Mouse (Mus musculus) gastrocnemius, adult 18-20 months (tissue): Measurements from ENCODE around the gene Rcc2. TPM values are rescaled to one million over a fixed set of nuclear protein-coding genes. Genes with fewer than 3 reads are reported as not detected.
A peak's percentile ranks its signal among the peaks of the same experiment; 100 is the strongest.

Experiments
- DNase-seq: peaks from one replicate; pipeline ENCODE4 v3.0.0; 2021; ENCODE audit warnings: low spot score
- total RNA-seq, 2 experiments: library from RNA; stranded (reverse); gene quantifications; 2 replicates each; pipeline ENCODE4 v1.2.3; 2021

Gene Rcc2
- total RNA-seq, 2 experiments from 2014 or later, result 7.2 to 8.9 TPM

DNA sequence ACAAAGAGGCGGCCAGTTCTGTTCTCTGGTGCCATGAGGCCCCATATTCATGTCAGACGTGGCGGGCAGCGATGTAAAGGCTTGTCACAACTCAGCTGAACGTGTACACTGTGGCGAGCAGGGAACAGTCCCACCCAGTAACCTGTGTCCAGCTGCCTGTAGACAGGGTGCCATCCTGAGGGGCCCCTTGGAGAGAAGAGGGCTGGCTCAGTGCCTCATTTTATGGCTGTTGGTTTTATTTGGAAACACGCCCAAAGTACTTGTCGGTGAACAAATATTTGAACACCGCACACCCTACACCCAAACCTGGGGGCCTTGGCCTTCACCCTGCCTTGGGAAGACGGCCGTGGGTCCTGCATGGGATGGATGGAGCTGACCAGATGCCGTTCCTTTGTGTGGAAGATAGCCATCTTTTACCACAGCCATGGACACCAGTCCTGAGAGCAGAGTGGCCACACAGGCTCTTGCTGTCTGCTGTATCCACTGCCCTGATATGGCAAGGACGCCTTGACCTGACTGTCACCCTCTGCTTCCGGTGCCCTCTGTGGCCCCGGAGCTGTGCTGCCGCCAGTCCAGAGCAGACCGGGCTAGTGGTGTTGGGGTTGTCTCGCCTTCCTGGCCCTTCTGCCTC, 8.1 kb downstream of the Rcc2 start:
- no peak for DNase-seq

GRCm38 (mm10) chr4:140709111-140709510, 8.8 kb downstream of the Rcc2 start:
- no peak for DNase-seq

DNA sequence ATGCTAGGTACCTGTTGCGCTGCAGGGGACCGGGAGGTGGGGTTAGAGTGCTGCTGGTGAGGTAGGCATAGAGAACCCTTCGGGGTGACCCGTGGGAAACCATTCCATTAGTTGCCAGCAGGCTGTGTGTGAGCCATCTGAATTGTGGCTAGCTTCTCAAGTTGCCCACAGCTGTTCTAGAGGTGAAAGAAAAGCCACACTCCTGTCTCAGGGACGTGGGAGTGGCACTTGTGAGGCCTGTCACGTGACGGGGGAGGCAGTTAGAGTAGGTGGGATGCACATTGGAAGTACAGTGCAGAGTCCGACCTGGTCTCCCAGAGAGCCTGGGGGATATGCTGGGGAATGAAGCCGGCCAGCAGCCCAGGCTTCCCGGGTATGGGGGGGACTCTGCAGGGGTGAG, 9.3 kb downstream of the Rcc2 start:
- no peak for DNase-seq

- no peak for DNase-seq
These were observed 10.4 kb downstream of the Rcc2 start for GRCm38 (mm10) chr4:140710781-140711180.

GRCm38 (mm10) chr4:140711360-140711759, 11.0 kb downstream of the Rcc2 start:
- DNase-seq, result peak; percentile 71

DNA sequence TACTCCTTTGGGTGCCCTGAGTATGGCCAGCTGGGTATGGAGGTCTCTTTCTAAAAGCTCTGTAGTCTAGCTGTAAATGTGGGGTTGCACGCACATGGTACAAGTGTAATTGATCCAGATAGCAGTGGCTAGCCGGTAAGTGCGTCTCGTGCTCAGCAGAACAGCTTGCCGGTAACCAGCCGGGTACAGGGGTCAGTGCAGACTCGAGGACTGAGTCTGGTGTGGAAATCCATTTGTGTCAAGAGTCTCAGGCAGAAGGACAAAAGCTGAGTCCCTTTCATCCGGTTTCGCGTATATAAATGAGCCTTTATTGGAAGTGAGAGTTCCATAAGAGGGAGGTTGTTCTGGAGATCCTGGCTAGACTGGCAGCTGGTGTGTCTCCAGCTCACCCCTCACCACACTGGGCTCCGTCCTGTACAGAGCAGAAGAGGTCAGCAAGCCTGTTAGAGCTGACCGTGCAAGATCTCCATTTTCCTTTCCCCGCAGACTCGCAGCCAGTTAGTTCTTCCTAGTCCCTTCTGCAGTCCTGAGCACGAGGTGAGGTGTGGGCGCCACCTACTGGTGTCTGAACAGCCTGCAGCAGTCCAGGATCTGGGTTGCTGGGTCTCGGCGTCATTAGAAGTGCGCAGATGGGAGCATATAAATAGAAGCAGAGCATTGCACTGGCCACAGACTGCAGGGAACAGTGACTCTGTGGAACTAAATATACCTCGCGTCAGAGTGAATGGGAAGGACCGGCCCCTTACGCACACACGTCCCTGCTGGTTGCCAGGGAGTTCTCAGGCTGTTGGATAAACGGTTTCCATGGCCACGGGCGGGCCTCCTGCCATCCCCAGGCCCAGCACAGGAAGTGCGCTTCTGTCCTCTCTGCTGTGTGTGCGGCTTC, 13.4 kb downstream of the Rcc2 start:
- DNase-seq, result peak; percentile 97

DNA sequence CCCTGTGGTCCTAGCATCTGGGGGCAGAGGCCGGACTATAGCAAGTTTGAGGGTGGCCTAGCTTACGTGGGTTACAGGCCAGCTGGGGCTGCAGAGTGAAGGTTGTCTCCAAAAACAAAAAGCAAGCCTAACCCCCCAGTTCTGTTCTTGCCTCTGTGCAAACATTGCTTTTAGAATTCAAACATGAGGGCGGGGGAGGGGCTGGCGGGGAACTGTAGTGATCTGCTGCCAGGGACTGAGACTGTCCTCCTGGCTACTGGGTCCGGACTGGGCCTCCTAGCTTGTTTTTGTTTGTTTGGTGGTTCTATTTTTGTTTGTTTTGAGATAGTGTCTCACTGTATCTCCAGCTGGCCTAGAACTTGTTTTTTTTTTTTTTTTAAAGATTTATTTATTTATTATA, 14.2 kb downstream of the Rcc2 start:
- DNase-seq, result no peak

GRCm38 (mm10) chr4:140716994-140717393, 16.7 kb downstream of the Rcc2 start:
- no peak for DNase-seq

DNA sequence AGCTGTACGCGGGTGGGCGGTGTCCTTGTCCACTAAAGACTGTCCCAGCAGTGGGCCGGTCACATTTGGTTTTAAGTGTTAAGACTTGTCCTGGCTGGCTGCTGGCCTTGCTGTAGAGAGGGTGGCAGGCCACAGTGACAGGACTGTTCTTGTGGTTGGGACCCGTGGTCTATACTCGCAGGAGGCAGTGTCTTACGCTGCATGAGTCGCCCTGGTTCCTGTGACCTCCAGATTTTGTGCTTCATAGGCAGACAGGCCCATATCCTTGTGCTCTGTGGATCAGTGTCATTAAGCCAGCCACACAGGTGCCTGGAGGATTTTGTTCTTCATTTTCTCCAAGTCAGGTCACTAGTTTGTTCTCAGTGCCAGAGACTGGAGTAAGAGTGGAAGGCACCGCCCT, 18.1 kb downstream of the Rcc2 start:
- DNase-seq, result no peak

DNA sequence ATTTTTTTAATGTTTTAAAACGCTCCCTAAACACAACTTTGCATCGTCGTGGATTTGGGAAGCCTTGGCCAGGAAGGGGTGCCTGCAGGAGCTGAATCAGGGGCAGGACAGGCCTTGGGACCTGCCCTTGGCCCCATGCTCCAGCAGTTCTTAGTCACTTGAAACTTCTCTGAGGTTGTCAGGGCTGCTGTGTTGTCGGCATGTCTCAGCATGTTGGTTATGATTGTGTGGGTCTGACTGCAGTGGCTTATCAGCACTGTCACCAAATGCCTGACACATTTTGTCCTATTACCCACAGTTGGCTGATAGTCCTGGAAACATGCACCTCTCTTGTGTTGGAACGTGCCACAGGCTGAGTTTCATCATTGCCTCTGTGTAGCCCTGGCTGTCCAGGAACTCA, 19.8 kb downstream of the Rcc2 start:
- no peak for DNase-seq

- DNase-seq, result no peak
These were observed 21.7 kb downstream of the Rcc2 start for GRCm38 (mm10) chr4:140721968-140722490.

- DNase-seq, result no peak
These were observed 22.4 kb downstream of the Rcc2 start for GRCm38 (mm10) chr4:140722710-140723109.

DNA sequence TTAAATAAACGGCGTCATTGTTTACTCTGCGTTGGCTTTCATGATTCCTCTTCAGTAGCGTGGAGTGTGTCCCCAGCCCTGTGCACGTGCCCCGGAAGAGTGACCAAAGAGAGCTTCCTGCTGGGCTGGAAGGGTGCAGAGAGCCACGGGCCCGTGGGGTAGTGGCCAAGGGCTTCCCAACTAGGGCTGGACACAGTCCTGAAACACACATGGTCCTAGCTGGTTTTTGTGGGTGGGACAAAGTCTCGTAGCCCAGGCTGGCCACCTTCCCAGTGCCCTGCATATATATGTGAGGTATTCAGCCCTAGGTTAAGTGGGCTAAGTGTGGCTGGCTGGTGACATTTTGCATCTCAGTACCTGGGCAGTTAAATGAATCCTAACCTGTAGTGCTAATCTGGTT, 22.9 kb downstream of the Rcc2 start:
- DNase-seq, result no peak

DNA sequence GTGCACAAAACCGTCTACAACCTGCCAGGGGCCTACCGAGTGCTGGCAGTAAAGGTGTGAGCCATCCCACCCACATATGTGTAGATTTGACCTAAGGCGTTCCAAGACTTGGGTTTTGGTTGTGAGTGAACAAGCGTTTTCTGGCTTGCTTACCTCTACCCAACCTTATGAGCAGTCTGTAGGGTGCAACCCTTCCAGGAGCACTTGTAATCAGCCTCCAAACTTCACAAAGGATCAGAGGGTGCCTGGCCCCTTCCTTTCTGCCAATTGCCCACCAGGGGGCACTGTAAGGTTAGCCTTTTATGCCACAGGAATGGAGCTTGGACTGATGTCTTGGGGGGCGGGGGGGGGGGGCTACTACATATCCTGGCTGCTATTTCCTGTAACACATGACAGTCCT, 23.5 kb downstream of the Rcc2 start:
- DNase-seq, result no peak

- DNase-seq, result no peak
These were observed 24.4 kb downstream of the Rcc2 start for GRCm38 (mm10) chr4:140724739-140725138.

GRCm38 (mm10) chr4:140726907-140727306, 26.6 kb downstream of the Rcc2 start:
- no peak for DNase-seq

GRCm38 (mm10) chr4:140731654-140732053, 31.3 kb downstream of the Rcc2 start:
- DNase-seq, result no peak

- no peak for DNase-seq
These were observed 32.5 kb downstream of the Rcc2 start for GRCm38 (mm10) chr4:140732871-140733270.

- no peak for DNase-seq
These were observed 40.3 kb downstream of the Rcc2 start for GRCm38 (mm10) chr4:140740655-140741054.

- DNase-seq, result no peak
These were observed 41.1 kb downstream of the Rcc2 start for GRCm38 (mm10) chr4:140741401-140741800.

DNA sequence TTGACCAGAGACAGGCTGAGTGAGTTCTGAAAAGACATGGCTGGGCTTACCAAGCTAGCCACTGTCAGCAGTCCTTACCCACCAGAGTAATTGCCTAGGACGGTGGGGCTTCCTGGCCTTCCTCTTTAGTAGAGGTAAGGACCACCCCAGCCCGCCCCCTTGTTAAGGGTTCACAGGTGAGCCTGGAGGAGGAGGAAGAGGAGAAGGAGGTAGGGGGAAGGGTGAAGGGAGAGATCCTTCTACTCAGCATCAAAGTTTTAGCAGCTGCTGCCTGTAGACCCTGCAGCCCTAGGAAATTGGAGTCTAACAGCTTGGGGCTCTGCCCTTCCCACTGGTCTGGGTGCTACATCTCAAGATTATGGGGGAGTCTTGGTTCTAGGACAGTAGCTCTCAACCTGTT, 42.2 kb downstream of the Rcc2 start, which contains the start of gene Padi6:
TSS of gene Padi6 (minus strand) at position 101 of the 400 bp plus-strand sequence.
- no peak for DNase-seq

- no peak for DNase-seq
These were observed 42.7 kb downstream of the Rcc2 start for GRCm38 (mm10) chr4:140743086-140743485.

- peak; percentile 44 for DNase-seq
These were observed 44.3 kb downstream of the Rcc2 start for GRCm38 (mm10) chr4:140744654-140745053.
